Mouse (Mus musculus): ENCODE measurements around the gene Gpr152.

The Gpr152 gene

DNA sequence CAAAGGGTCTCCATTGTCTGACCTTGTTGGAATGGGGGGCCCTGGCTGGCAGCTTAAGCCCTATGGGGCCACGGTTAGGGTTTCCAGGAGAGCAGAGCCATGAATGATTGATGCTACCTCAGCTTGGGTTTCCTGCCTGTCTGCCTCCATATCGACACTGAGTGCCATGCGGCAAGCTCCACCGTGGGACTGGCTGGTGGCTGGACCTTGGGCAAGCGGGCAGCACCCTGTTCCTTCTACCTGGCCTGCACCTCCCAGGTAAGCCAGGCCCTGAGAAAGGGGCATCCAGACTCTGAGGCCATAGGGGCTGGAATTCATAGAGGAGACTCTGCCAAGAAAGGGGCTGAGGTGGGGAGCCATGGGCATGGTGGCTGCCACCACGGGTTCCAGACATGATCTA, 560 bp downstream of the Gpr152 start:
- TF ChIP-seq CTCF (conservative IDR thresholded peaks at IDR 0.05; ENCODE audit: low read length) (no peak), POU5F1 (IDR thresholded peaks at IDR 0.05; ENCODE audit: borderline replicate concordance, low read length) (no peak), NANOG (IDR thresholded peaks at IDR 0.05; ENCODE audit: borderline replicate concordance, low read length) (no peak)
- H3K4me3 ChIP-seq (replicated peaks; ENCODE audit: low read length), result no peak overlapping the region
- peaks cover 73% of the 10 kb centered on the region for H3K4me1 ChIP-seq (replicated peaks; ENCODE audit: low read depth, low read length)
- H3K9me3 ChIP-seq (ENCODE audit: low read length), result no peaks in the 10 kb centered on the region
- no peaks in the 10 kb centered on the region for H3K36me3 ChIP-seq (ENCODE audit: insufficient read depth, low read length)
- peaks cover 19% of the 10 kb centered on the region for H3K27me3 ChIP-seq (ENCODE audit: insufficient read depth, low read length)

DNA sequence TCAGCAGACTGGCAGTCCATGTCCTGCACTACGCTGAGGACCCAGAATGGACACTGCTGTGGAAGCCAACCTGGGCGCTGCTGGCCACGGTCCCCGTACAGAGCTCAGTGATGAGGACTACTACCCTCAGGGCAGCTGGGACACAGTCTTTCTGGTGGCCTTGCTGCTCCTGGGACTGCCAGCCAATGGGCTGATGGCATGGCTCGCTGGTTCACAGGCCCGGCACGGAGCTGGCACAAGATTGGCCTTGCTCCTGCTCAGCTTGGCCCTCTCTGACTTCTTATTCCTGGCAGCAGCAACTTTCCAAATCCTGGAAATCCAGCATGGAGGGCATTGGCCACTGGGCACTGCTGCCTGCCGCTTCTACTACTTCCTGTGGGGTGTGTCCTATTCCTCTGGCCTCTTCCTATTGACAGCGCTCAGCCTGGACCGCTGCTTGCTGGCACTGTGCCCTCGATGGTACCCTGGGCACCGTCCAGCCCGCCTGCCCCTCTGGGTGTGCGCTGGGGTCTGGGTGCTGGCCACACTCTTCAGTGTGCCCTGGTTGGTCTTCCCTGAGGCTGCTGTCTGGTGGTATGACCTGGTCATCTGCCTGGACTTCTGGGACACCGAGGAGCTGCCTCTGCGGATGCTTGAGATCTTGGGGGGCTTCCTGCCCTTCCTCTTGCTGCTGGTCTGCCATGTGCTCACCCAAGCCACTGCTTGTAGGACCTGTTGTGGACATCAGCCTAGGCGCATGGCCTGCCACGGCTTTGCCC, 3.0 kb downstream of the Gpr152 start:
- Histone ChIP-seq H3K4me1 (replicated peaks; ENCODE audit: low read depth, low read length) (peaks cover 74% of the 10 kb centered on the region), H3K9me3 (ENCODE audit: low read length) (no peaks in the 10 kb centered on the region), H3K4me3 (replicated peaks; ENCODE audit: low read length) (no peak overlapping the region), H3K27me3 (ENCODE audit: insufficient read depth, low read length) (peaks cover 19% of the 10 kb centered on the region), H3K36me3 (ENCODE audit: insufficient read depth, low read length) (no peaks in the 10 kb centered on the region)
- TF ChIP-seq NANOG (IDR thresholded peaks at IDR 0.05; ENCODE audit: borderline replicate concordance, low read length), result no peak
- no peak for TF ChIP-seq POU5F1 (IDR thresholded peaks at IDR 0.05; ENCODE audit: borderline replicate concordance, low read length)
- TF ChIP-seq CTCF (conservative IDR thresholded peaks at IDR 0.05; ENCODE audit: low read length), result no peak

DNA sequence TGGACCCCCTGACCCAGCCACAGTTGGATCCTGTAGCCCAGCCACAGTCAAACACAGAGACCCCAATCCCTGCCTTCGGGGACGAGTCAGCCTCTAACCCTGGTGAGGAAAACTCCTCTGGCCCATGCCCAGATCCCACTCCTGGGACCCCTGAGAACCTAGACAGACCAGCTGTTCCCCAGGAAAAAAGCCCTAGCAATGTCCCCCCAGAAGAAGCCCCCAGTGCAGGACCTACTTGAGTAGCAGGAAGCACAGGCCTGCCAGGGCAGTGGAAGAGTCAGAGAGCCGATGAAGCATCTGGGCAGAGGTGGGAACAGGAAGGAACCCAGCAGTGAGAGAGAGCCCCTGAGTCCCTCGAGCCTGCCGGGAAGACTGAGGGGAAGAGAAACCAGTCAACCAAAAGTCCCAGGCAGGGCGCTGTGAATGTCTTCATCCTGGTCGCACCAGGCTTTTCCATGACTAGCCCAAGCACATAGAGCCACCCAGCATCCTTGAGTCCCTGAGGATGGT, 4.2 kb downstream of the Gpr152 start, which contains the start of gene Cabp4:
Gene Cabp4 (minus strand): TSS at position 275 of the 510 bp plus-strand sequence.
- TF ChIP-seq CTCF (conservative IDR thresholded peaks at IDR 0.05; ENCODE audit: low read length), result no peak
- no peak for TF ChIP-seq POU5F1 (IDR thresholded peaks at IDR 0.05; ENCODE audit: borderline replicate concordance, low read length)
- no peak for TF ChIP-seq NANOG (IDR thresholded peaks at IDR 0.05; ENCODE audit: borderline replicate concordance, low read length)
- Histone ChIP-seq H3K9me3 (ENCODE audit: low read length) (no peaks in the 10 kb centered on the region), H3K27me3 (ENCODE audit: insufficient read depth, low read length) (peaks cover 19% of the 10 kb centered on the region), H3K4me3 (replicated peaks; ENCODE audit: low read length) (no peak within 1 kb of the TSS), H3K4me1 (replicated peaks; ENCODE audit: low read depth, low read length) (peaks cover 70% of the 10 kb centered on the region), H3K36me3 (ENCODE audit: insufficient read depth, low read length) (no peaks in the 10 kb centered on the region)

DNA sequence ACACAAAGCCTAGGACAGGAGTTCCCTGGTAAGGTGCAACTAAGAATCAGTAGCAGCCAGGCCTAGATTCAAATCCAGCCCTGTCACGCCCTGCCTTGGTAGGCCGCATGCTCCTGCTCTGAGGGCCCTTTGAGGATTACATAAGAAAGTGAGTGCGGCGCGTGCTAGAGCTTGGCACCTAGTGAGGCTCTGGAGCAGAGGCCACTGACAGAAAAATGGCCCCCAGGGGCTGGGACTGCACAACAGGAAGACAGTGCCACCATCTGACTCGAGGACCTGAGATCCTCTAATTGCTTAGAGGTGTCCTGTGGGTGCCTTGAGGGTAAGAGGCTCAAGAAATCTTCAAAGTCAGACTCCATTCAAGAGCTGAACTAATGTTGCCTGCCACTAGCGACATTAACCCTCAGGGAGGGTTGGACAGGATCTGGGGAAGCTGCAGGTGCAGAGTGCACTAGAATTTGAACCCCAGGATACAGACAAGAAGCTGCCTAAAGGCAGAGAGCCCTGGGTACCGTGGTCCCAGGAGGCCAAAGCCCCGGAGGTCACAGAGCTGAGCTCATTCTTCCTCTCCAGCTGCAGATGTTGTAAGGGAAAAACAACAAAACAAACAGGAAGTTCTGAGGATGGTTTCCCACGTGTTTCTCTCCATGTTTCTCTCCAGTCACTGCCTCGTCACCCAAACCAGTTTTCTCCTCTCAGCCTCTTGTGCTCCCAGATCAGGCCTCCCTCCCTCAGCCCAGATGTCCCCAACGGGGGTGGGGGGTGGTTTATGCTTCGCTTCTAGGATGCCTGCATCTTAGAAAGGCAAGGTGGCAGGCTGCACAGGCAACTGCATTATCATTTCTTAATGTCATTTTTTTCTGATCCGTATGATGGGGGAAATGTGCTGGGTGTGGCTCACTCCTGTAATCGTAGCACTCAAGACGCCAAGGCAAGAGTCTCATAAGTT, 5.2 kb downstream of the Gpr152 start:
- H3K9me3 ChIP-seq (ENCODE audit: low read length), result no peaks in the 10 kb centered on the region
- H3K27me3 ChIP-seq (ENCODE audit: insufficient read depth, low read length), result peaks cover 19% of the 10 kb centered on the region
- peaks cover 6% of the 10 kb centered on the region for H3K36me3 ChIP-seq (ENCODE audit: insufficient read depth, low read length)
- no peak for TF ChIP-seq NANOG (IDR thresholded peaks at IDR 0.05; ENCODE audit: borderline replicate concordance, low read length)
- TF ChIP-seq POU5F1 (IDR thresholded peaks at IDR 0.05; ENCODE audit: borderline replicate concordance, low read length), result no peak
- TF ChIP-seq CTCF (conservative IDR thresholded peaks at IDR 0.05; ENCODE audit: low read length), result no peak
- H3K4me3 ChIP-seq (replicated peaks; ENCODE audit: low read length), result no peak overlapping the region
- peaks cover 70% of the 10 kb centered on the region for H3K4me1 ChIP-seq (replicated peaks; ENCODE audit: low read depth, low read length)

DNA sequence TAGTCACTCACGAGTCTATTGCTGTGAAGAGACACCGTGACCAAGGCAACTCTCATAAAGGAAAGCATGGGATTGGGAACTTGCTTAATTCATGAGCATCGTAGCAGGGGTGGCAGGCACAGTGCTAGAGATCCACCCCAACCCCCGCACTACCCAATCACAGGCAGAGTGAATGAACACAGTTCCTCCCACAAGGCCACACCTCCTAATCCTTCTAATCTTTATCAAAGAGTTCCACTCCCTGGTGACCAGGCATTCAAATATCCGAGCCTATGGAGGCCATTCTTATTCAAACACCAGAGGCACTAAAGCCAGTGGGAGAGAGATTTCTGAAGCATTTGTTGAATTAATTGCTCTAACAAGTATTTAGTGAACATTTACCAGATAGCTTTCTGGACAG, 6.3 kb downstream of the Gpr152 start:
- H3K4me1 ChIP-seq (replicated peaks; ENCODE audit: low read depth, low read length), result peaks cover 71% of the 10 kb centered on the region
- TF ChIP-seq POU5F1 (IDR thresholded peaks at IDR 0.05; ENCODE audit: borderline replicate concordance, low read length) (no peak), NANOG (IDR thresholded peaks at IDR 0.05; ENCODE audit: borderline replicate concordance, low read length) (no peak), CTCF (conservative IDR thresholded peaks at IDR 0.05; ENCODE audit: low read length) (no peak)
- H3K27me3 ChIP-seq (ENCODE audit: insufficient read depth, low read length), result peaks cover 12% of the 10 kb centered on the region
- H3K9me3 ChIP-seq (ENCODE audit: low read length), result no peaks in the 10 kb centered on the region
- H3K4me3 ChIP-seq (replicated peaks; ENCODE audit: low read length), result no peak overlapping the region
- H3K36me3 ChIP-seq (ENCODE audit: insufficient read depth, low read length), result peaks cover 17% of the 10 kb centered on the region

DNA sequence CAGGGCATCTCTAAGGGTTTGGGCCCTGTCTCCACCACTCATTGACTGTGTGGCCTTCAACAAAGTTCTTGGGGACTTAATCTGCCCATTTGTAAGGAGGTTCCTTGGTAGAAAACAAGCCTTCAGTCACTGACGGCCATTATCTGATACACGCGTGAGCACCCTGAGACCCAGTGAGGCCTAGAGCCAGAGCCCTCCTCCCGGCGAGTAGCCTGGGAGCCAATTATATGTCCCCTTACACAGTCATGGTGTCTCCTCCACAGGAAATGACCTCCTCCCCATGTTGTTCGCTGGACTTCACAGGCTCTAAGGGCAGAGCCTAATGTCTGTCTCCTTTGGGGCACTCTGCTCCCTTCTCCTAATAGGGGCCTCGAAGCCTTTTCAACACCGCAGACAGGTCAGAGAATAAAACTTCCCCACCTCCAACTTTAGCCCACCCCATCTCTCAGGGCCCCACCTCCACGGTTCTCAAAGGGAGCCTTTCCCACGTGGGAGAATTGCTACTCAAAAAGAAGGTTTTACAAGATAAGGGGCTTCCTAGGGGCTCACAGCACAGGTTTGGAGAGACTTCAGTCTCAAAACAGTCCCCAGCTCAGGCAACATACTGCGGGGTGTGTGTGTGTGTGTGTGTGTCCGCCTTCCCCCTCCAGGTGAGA, 6.9 kb downstream of the Gpr152 start:
- H3K4me1 ChIP-seq (replicated peaks; ENCODE audit: low read depth, low read length), result peaks cover 71% of the 10 kb centered on the region
- H3K27me3 ChIP-seq (ENCODE audit: insufficient read depth, low read length), result peaks cover 12% of the 10 kb centered on the region
- 0 out of 2 replicates have a peak overlapping the region, but pooled peaks have one; percentile 2 for H3K4me3 ChIP-seq (replicated peaks; ENCODE audit: low read length)
- H3K36me3 ChIP-seq (ENCODE audit: insufficient read depth, low read length), result peaks cover 23% of the 10 kb centered on the region
- H3K9me3 ChIP-seq (ENCODE audit: low read length), result no peaks in the 10 kb centered on the region
- TF ChIP-seq POU5F1 (IDR thresholded peaks at IDR 0.05; ENCODE audit: borderline replicate concordance, low read length), result no peak
- TF ChIP-seq NANOG (IDR thresholded peaks at IDR 0.05; ENCODE audit: borderline replicate concordance, low read length), result no peak
- no peak for TF ChIP-seq CTCF (conservative IDR thresholded peaks at IDR 0.05; ENCODE audit: low read length)

DNA sequence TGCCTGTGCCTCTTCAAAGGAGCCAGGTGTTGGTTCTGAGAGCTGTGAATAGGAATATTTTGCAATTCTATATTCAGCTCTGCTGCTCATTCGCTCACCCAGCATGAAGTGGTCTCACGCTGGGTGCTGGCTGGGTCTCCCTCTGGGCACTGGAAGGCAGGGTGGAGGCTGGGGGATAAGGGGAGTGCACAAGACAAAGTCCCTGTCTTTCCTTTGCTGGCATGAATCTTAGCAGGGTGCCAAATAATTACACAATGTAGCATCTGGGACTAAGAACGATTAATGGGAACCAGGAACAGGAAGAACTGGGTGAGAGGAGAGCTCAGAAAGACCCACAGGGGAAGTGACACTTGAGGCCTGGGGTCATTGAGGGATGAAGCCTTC, 7.4 kb downstream of the Gpr152 start:
- Histone ChIP-seq H3K4me3 (replicated peaks; ENCODE audit: low read length) (0 out of 2 replicates have a peak overlapping the region, but pooled peaks have one; percentile 2), H3K9me3 (ENCODE audit: low read length) (no peaks in the 10 kb centered on the region), H3K36me3 (ENCODE audit: insufficient read depth, low read length) (peaks cover 27% of the 10 kb centered on the region), H3K4me1 (replicated peaks; ENCODE audit: low read depth, low read length) (peaks cover 76% of the 10 kb centered on the region), H3K27me3 (ENCODE audit: insufficient read depth, low read length) (peaks cover 12% of the 10 kb centered on the region)
- TF ChIP-seq POU5F1 (IDR thresholded peaks at IDR 0.05; ENCODE audit: borderline replicate concordance, low read length) (no peak), NANOG (IDR thresholded peaks at IDR 0.05; ENCODE audit: borderline replicate concordance, low read length) (no peak), CTCF (conservative IDR thresholded peaks at IDR 0.05; ENCODE audit: low read length) (no peak)

Measured in E14TG2a.4 (cell line).